Mouse (Mus musculus) CD4-positive, CD25-positive, alpha-beta regulatory T cell, adult 9 weeks (primary cell): ENCODE data around the gene Ptprq. TPM values are rescaled to one million over a fixed set of nuclear protein-coding genes. Genes with fewer than 3 reads are reported as not detected.

Source experiments
- polyA plus RNA-seq: library from polyadenylated mRNA; unstranded; fragments of 100-300 nt; shearing (Covaris generic); gene quantifications from one replicate; pipeline ENCODE4 v1.2.1, GENCODE M21; 2017

Ptprq gene
- not detected for polyA plus RNA-seq

DNA sequence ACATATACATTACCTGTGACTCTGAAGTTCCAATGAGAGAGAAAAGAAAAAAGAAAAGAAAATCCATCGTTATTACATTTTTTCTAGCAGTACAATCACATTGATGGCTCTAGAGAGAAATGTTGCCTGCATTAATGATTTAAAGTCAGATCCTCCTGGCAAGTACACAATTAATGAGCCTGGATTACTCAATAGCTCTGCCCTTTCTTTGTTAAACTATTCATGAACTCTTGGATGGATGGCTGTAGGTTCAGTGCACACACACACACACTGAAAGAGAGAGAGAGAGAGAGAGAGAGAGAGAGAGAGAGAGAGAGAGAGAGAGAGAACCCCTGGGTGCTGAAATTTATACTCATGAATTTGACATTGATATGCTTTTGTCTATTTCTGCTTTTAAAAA, at the start of gene Ptprq:
Ptprq (minus strand) TSS at position 246 of the 400 bp plus-strand sequence.

GRCm38 (mm10) chr10:107494568-107494967, 225.3 kb downstream of the Ptprq start, which contains the start of gene Myf6:
Myf6 (minus strand) TSS chr10:107494737.

DNA sequence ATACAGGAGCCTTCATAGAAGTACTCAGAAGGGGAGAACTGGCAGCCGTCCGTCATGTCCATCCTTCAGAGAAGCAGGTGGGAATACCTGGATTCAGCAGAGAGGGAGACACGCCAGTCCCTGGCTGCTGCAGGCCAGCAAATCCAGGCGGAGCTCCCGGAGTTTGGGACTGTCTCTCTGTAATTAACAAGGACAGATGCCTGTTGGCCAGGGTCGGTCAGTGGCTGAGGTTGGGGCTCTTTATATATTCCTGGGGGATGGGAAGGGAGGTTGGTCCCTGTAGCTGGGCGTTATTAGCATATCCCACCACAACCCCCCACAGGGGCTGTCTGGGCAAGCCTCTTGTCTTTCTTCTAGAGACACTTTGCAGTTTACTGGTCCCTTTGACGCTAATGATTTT, 234.0 kb downstream of the Ptprq start, which contains the start of gene Myf5:
Myf5 (minus strand) TSS at position 265 of the 400 bp plus-strand sequence.

Other genes starting within 250 kb of the Ptprq start
- not detected for gene Myf5, start 233.9 kb downstream of the Ptprq start, polyA plus RNA-seq
- gene Myf6, start 225.3 kb downstream of the Ptprq start, polyA plus RNA-seq: not detected
- not detected for gene Otogl, start 192.1 kb upstream of the Ptprq start, polyA plus RNA-seq